In the genomic region with DNA sequence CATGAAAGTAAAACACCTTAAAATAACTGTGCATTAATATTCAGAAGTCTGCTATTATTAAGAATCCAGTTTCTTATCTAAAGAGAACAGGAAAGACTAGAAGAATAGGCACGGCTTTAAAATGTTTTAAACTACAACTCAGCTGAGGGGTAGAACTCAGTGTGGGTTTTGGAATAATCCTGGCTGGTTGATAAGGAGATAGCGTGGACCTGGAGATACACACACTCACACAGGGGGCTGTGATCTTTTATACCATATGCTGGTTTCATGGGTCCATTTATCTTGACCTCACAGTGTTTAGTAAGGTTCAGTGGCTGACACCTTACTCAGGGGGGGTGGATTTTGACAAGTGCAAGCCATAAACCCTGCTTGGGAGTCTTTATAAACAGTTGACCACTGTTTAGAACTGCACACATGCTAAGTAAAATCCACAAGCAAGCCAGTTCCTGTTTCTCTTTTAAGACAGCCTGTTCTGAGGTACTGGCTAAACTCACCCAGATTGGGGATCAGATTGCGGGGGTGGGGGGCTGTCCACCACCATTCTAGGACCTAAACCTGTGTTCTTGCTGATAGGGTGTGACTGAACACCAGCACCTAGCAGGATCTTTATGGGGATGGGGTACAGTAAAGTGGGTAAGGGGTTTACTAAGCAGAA, we compare ENCODE assay signal across 8 mouse cellular contexts. TPM values are rescaled to one million over a fixed set of nuclear protein-coding genes. Genes with fewer than 3 reads are reported as not detected.
A peak's percentile ranks its signal among the peaks of the same experiment; 100 is the strongest.
DNase-seq lines count a peak whose midpoint lies in the region; ATAC-seq lines count a peak whose summit lies in the region.

No protein-coding gene starts in this region.

- no peaks in the 10 kb centered on the region for H3K27me3 ChIP-seq in megakaryocyte, embryonic 14.5 days (replicated peaks)
- H3K27me3 ChIP-seq in forebrain, embryonic 10.5 days (ENCODE audit: poor library complexity, severe bottlenecking) = no peaks in the 10 kb centered on the region
- H3K27me3 ChIP-seq in splenic B cell, adult 2 months (ENCODE audit: control insufficient read depth, insufficient read depth, low read length, poor library complexity, severe bottlenecking) = no peaks in the 10 kb centered on the region

- peaks cover 42% of the 10 kb centered on the region for H3K36me3 ChIP-seq in megakaryocyte, embryonic 14.5 days (replicated peaks; ENCODE audit: low read length)
- peaks cover 28% of the 10 kb centered on the region for H3K36me3 ChIP-seq in forebrain, embryonic 10.5 days (replicated peaks)
- H3K36me3 ChIP-seq in splenic B cell, adult 2 months (ENCODE audit: control insufficient read depth, insufficient read depth, low read length, poor library complexity, severe bottlenecking) = no peaks in the 10 kb centered on the region; the same call in 1 of the 2 replicates

- 55% methylated on average over 3 of the region's 3 CpGs for WGBS in forebrain, embryonic 10.5 days

- H3K9me3 ChIP-seq in megakaryocyte, embryonic 14.5 days = no peaks in the 10 kb centered on the region
- H3K9me3 ChIP-seq in forebrain, embryonic 10.5 days = no peaks in the 10 kb centered on the region

- peaks cover 43% of the 10 kb centered on the region for H3K4me1 ChIP-seq in megakaryocyte, embryonic 14.5 days
- peaks cover 43% of the 10 kb centered on the region for H3K4me1 ChIP-seq in forebrain, embryonic 10.5 days

- no peak for ATAC-seq in megakaryocyte, adult 5-6 weeks (ENCODE audit: poor library complexity, severe bottlenecking)

- peak overlapping the region; percentile 93 for H3K4me3 ChIP-seq in megakaryocyte, embryonic 14.5 days (replicated peaks)
- peak overlapping the region; percentile 86 for H3K4me3 ChIP-seq in forebrain, embryonic 10.5 days

- no peak for DNase-seq in forebrain, embryonic 10.5 days (ENCODE audit: extremely low spot score, low spot score)
- DNase-seq in liver = peak; percentile 14
- peak; percentile 33 for DNase-seq in splenic B cell, adult 2 months (ENCODE audit: low read depth, low spot score)
- no peak for DNase-seq in layer of hippocampus, postnatal 14 days (ENCODE audit: low spot score in 2 of 2)
- DNase-seq in urinary bladder, adult 2 months (ENCODE audit: low spot score) = no peak
- DNase-seq in cerebellum, adult 18-20 months = no peak

- H3K27ac ChIP-seq in forebrain, embryonic 10.5 days = peak overlapping the region; percentile 94

RNA-seq across cellular contexts. Expression of a gene that starts 1.0 kb away (rescaled TPM):
- polyA plus RNA-seq in megakaryocyte, embryonic 14.5 days (2012; ENCODE audit: insufficient read depth, low replicate concordance) = 0.44 and 1.8 TPM in 2 replicates
- total RNA-seq in megakaryocyte, adult 5-6 weeks (2015) = 4.2 and 5.0 TPM in 2 replicates
- total RNA-seq in megakaryocyte, adult 5-6 weeks (2017) = 5.6 and 6.1 TPM in 2 replicates
- 4.8 TPM in 2 replicates for polyA plus RNA-seq in forebrain, embryonic 10.5 days (2016; fragmentation: Nextera tagmentation; extraction: Ambion mirVana)
- 10 to 100 TPM; 29.4 to 33.3 TPM for total RNA-seq in layer of hippocampus, postnatal 14 days (2021)
- polyA plus RNA-seq in urinary bladder, adult 2 months (2012; rRNA removed) = 12.8 and 13.0 TPM in 2 replicates

RNA-seq across cellular contexts. Expression of a gene that starts 3.7 kb away (rescaled TPM):
- 4.7 and 7.1 TPM in 2 replicates for polyA plus RNA-seq in megakaryocyte, embryonic 14.5 days (2012; ENCODE audit: insufficient read depth, low replicate concordance)
- 14.9 and 16.3 TPM in 2 replicates for total RNA-seq in megakaryocyte, adult 5-6 weeks (2015)
- total RNA-seq in megakaryocyte, adult 5-6 weeks (2017) = 17.3 and 22.1 TPM in 2 replicates
- 23.4 and 24.8 TPM in 2 replicates for polyA plus RNA-seq in forebrain, embryonic 10.5 days (2016; fragmentation: Nextera tagmentation; extraction: Ambion mirVana)
- total RNA-seq in layer of hippocampus, postnatal 14 days (2021) = 10 to 100 TPM; 23.1 to 23.3 TPM
- polyA plus RNA-seq in urinary bladder, adult 2 months (2012; rRNA removed) = 15.7 and 16.9 TPM in 2 replicates

RNA-seq across cellular contexts. Expression of a gene that starts 36.3 kb away (rescaled TPM):
- not detected in 2 replicates for polyA plus RNA-seq in megakaryocyte, embryonic 14.5 days (2012; ENCODE audit: insufficient read depth, low replicate concordance)
- total RNA-seq in megakaryocyte, adult 5-6 weeks (2015) = not detected in 2 replicates
- not detected in 2 replicates for total RNA-seq in megakaryocyte, adult 5-6 weeks (2017)
- polyA plus RNA-seq in forebrain, embryonic 10.5 days (2016; fragmentation: Nextera tagmentation; extraction: Ambion mirVana) = not detected in 2 replicates
- not detected for total RNA-seq in layer of hippocampus, postnatal 14 days (2021)
- 0.29 and 1.3 TPM in 2 replicates for polyA plus RNA-seq in urinary bladder, adult 2 months (2012; rRNA removed)

RNA-seq across cellular contexts. Expression of a gene that starts 43.2 kb away (rescaled TPM):
- polyA plus RNA-seq in megakaryocyte, embryonic 14.5 days (2012; ENCODE audit: insufficient read depth, low replicate concordance) = not detected in 2 replicates
- total RNA-seq in megakaryocyte, adult 5-6 weeks (2015) = not detected in 2 replicates
- total RNA-seq in megakaryocyte, adult 5-6 weeks (2017) = not detected in 2 replicates
- not detected in 2 replicates for polyA plus RNA-seq in forebrain, embryonic 10.5 days (2016; fragmentation: Nextera tagmentation; extraction: Ambion mirVana)
- total RNA-seq in layer of hippocampus, postnatal 14 days (2021) = not detected
- polyA plus RNA-seq in urinary bladder, adult 2 months (2012; rRNA removed) = not detected in 2 replicates

RNA-seq across cellular contexts. Expression of a gene that starts 56.5 kb away (rescaled TPM):
- not detected in 2 replicates for polyA plus RNA-seq in megakaryocyte, embryonic 14.5 days (2012; ENCODE audit: insufficient read depth, low replicate concordance)
- total RNA-seq in megakaryocyte, adult 5-6 weeks (2015) = not detected in 2 replicates
- total RNA-seq in megakaryocyte, adult 5-6 weeks (2017) = not detected in 2 replicates
- polyA plus RNA-seq in forebrain, embryonic 10.5 days (2016; fragmentation: Nextera tagmentation; extraction: Ambion mirVana) = not detected in 2 replicates
- not detected for total RNA-seq in layer of hippocampus, postnatal 14 days (2021)
- not detected in 2 replicates for polyA plus RNA-seq in urinary bladder, adult 2 months (2012; rRNA removed)

Comparison
In these comparisons a context has a peak if more than half of its experiments do, and no peak if none do; other contexts are left out.
1. DNase-seq: peak in liver (single experiment) and splenic B cell, adult 2 months (single experiment); none in forebrain, embryonic 10.5 days (single experiment), layer of hippocampus, postnatal 14 days (0 of 2), urinary bladder, adult 2 months (single experiment) and cerebellum, adult 18-20 months (0 of 2).